Mouse (Mus musculus) heart, embryonic 13.5 days (tissue): Measurements from ENCODE around the gene Timm17a. TPM values are rescaled to one million over a fixed set of nuclear protein-coding genes. Genes with fewer than 3 reads are reported as not detected.

Experiments
- ATAC-seq: fragments of 200-750 bp; cut with Nextera tagmentation; 2 replicates; pipeline ENCODE4 v1.8.0; 2017; ENCODE audit warnings: moderate TSS enrichment; ENCODE audit not compliant: insufficient number of reproducible peaks, low FRiP score, low TSS enrichment; ENCODE audit errors: extremely low read depth
- H3K27ac ChIP-seq: fragments of 300-500 bp; sonication (generic); replicated peaks from 2 replicates; pipeline ENCODE4 v1.5.1; 2015; ENCODE audit warnings: moderate library complexity, mild to moderate bottlenecking, inconsistent platforms
- H3K27me3 ChIP-seq: fragments of 300-500 bp; sonication (generic); replicated peaks from 2 replicates; pipeline ENCODE4 v1.6.1; 2015; ENCODE audit warnings: mild to moderate bottlenecking, inconsistent platforms
- H3K36me3 ChIP-seq: fragments of 300-500 bp; sonication (generic); 2 replicates; pipeline ENCODE4 v1.6.1; 2015; ENCODE audit warnings: mild to moderate bottlenecking, inconsistent platforms
- H3K4me1 ChIP-seq: fragments of 300-500 bp; sonication (generic); 2 replicates; pipeline ENCODE4 v1.6.1; 2015; ENCODE audit warnings: inconsistent platforms
- H3K4me2 ChIP-seq: fragments of 300-500 bp; sonication (generic); 2 replicates; pipeline ENCODE4 v1.6.1; 2015; ENCODE audit warnings: inconsistent platforms, mild to moderate bottlenecking, moderate library complexity
- H3K4me3 ChIP-seq: fragments of 300-500 bp; sonication (generic); 2 replicates; pipeline ENCODE4 v1.5.1; 2015; ENCODE audit warnings: moderate library complexity, mild to moderate bottlenecking, inconsistent platforms
- H3K9ac ChIP-seq: fragments of 300-500 bp; sonication (generic); 2 replicates; pipeline ENCODE4 v1.6.1; 2015; ENCODE audit warnings: inconsistent platforms, mild to moderate bottlenecking, moderate library complexity
- H3K9me3 ChIP-seq: fragments of 300-500 bp; sonication (generic); 2 replicates; pipeline ENCODE4 v1.6.1; 2016; ENCODE audit warnings: inconsistent platforms
- WGBS: fragments of 180-500 bp; shearing (Covaris S2); methylation state at CpG from one replicate; pipeline ENCODE4 v1.1.7; 2015; ENCODE audit warnings: mixed read lengths; 5-methylcytosine and 5-hydroxymethylcytosine counted together
- polyA plus RNA-seq: library from polyadenylated mRNA; unstranded; fragments of >200 nt; fragmentation: Nextera tagmentation; extraction: Ambion mirVana; gene quantifications from 2 replicates; pipeline ENCODE4 v1.2.1, GENCODE M21; 2015

Timm17a gene
- 313 and 356 TPM in 2 replicates for polyA plus RNA-seq

- WGBS = under 1% methylated on average over 51 of the region's 51 CpGs
- peak within 1 kb of the TSS; percentile 77 for H3K4me3 ChIP-seq
- peak within 1 kb of the TSS; percentile 84 for H3K4me2 ChIP-seq
- peaks cover 17% of the 10 kb centered on the region for H3K36me3 ChIP-seq
- peaks cover 26% of the 10 kb centered on the region for H3K4me1 ChIP-seq
- H3K9ac ChIP-seq = peak within 1 kb of the TSS; percentile 97
- peak; percentile 90 for ATAC-seq
- no peaks in the 10 kb centered on the region for H3K9me3 ChIP-seq
- peak within 1 kb of the TSS; percentile 88 for H3K27ac ChIP-seq
- 0 out of 2 replicates have a peak, but pooled peaks cover 4% of the 10 kb centered on the region for H3K27me3 ChIP-seq
Measured at GRCm38 (mm10) chr1:135313284-135314031, at the start of gene Timm17a. Timm17a (minus strand) TSS chr1:135313778.

- H3K4me3 ChIP-seq = no peak overlapping the region
- no peaks in the 10 kb centered on the region for H3K36me3 ChIP-seq
- H3K9me3 ChIP-seq = no peaks in the 10 kb centered on the region
- no peak for ATAC-seq
- peaks cover 9% of the 10 kb centered on the region; the same call in 1 of the 2 replicates for H3K27me3 ChIP-seq
- H3K27ac ChIP-seq = no peak overlapping the region
- no peak overlapping the region for H3K9ac ChIP-seq
- H3K4me2 ChIP-seq = no peak overlapping the region
- peaks cover 18% of the 10 kb centered on the region for H3K4me1 ChIP-seq
Measured at GRCm38 (mm10) chr1:135362115-135362514, 48.5 kb upstream of the Timm17a start.

DNA sequence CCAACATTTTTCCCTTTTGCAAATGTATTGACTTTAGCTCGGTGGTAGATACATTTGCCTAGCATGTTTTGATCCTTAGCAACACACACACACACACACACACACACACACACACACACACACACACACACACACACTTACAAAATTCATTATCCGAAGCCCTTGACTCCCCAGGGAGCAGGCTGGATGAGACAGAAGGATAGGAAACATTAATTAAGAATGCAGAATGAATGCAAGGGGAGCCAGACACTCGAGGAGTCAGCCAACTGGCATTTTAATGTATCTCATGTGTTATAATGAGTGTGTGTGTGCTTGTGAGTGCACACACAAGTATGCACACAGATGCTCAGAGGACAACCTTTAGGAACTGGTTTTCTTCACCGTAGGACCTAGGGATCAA, 47.9 kb upstream of the Timm17a start:
- H3K4me3 ChIP-seq = no peak overlapping the region
- peaks cover 7% of the 10 kb centered on the region; the same call in 1 of the 2 replicates for H3K27me3 ChIP-seq
- H3K4me2 ChIP-seq = no peak overlapping the region
- no peaks in the 10 kb centered on the region for H3K9me3 ChIP-seq
- ATAC-seq = no peak
- WGBS = 84% methylated on average over 4 of the region's 4 CpGs
- H3K27ac ChIP-seq = no peak overlapping the region
- no peaks in the 10 kb centered on the region for H3K36me3 ChIP-seq
- H3K4me1 ChIP-seq = peaks cover 13% of the 10 kb centered on the region
- no peak overlapping the region for H3K9ac ChIP-seq

DNA sequence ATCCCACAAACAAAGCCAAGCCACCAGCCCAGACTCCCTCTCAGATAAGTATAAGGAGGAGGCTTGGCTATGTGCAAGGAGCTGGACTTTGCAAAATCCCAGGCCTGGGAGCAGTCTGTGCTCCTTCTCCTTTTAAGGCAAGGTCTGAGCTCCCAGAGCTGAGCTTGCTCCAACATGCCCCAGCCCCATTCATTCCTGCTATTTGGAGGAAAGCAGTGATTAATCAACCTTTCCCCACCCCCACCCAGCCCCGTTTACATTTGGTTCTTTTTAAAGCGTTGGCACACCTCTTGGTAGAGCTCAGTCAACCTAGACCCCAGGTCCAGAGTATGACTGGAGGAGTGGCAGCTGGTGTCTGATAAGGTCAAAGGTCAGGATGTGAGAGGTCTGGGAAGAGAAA, 45.5 kb upstream of the Timm17a start:
- Histone ChIP-seq H3K4me1 (peaks cover 13% of the 10 kb centered on the region), H3K9me3 (no peaks in the 10 kb centered on the region), H3K4me3 (no peak overlapping the region), H3K9ac (no peak overlapping the region), H3K4me2 (no peak overlapping the region), H3K27me3 (no peaks in the 10 kb centered on the region), H3K27ac (peak overlapping the region; percentile 57; the same call in 1 of the 2 replicates), H3K36me3 (no peaks in the 10 kb centered on the region)
- ATAC-seq = no peak
- 21% methylated on average over 2 of the region's 2 CpGs for WGBS

DNA sequence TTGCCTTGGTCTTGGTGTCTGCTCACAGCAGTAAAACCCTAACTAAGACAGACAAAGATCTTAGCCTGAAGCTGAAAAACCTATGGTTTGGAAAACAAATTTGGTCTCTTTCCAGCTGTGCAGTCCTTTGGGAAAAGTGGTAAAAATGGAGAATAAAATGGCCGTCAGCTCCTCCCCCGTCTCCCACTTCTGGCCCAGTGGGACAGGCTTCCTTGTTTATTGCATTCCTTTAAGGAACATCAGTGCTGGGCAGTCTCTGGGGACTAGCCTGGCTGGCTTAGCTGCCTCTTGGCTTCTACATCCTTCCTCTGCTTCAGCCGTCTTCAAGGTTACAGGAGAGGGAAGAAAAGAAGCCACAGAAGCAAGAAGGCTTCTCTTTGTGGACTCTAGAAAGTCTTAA, 38.4 kb upstream of the Timm17a start:
- no peak for ATAC-seq
- WGBS = 72% methylated on average over 3 of the region's 3 CpGs

DNA sequence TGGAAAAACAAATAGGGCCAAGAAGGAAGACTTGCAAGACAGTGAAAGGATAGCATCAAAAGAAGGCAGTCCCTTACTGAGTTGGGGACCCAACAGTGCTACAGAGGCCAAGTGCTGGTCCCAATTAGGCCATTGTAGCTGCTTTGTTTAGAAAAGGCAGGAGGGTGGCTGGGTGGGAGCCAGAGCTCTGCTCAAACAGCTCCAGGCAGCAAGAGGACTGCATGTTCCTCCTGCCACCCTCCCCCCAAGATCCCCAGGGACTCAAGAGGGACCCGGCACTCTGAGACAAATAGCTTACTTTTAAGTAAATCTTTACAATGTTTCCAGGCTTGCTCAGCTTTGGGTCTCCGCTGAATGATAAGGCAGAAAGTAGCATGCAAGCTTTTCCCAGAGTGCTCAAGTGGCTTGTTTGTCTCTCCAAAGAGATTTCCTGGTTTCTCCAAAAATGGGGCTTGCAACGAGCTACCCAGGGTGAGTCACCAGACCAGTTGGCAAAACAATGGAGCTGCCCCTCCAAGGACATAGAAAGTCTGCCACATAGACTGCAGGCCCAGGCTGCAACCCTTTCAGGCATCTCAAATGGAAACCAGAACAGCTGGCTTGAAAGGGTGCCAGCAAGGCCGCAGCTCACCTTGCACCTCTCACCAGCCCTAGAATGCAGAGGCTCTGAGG, 34.1 kb upstream of the Timm17a start:
- no peak overlapping the region for H3K4me3 ChIP-seq
- no peaks in the 10 kb centered on the region for H3K36me3 ChIP-seq
- H3K9me3 ChIP-seq = no peaks in the 10 kb centered on the region
- 28% methylated on average over 4 of the region's 4 CpGs for WGBS
- H3K27me3 ChIP-seq = no peaks in the 10 kb centered on the region
- no peak overlapping the region for H3K4me2 ChIP-seq
- ATAC-seq = no peak
- H3K4me1 ChIP-seq = peaks cover 17% of the 10 kb centered on the region
- no peak overlapping the region for H3K9ac ChIP-seq
- peak overlapping the region; percentile 26 for H3K27ac ChIP-seq

More for the DNA sequence above, 38.4 kb upstream of the Timm17a start:
- no peak overlapping the region for H3K9ac ChIP-seq
- H3K4me1 ChIP-seq = peaks cover 14% of the 10 kb centered on the region
- no peak overlapping the region for H3K4me3 ChIP-seq
- no peak overlapping the region for H3K27ac ChIP-seq
- H3K4me2 ChIP-seq = no peak overlapping the region
- no peaks in the 10 kb centered on the region for H3K9me3 ChIP-seq
- no peaks in the 10 kb centered on the region for H3K36me3 ChIP-seq
- no peaks in the 10 kb centered on the region for H3K27me3 ChIP-seq

DNA sequence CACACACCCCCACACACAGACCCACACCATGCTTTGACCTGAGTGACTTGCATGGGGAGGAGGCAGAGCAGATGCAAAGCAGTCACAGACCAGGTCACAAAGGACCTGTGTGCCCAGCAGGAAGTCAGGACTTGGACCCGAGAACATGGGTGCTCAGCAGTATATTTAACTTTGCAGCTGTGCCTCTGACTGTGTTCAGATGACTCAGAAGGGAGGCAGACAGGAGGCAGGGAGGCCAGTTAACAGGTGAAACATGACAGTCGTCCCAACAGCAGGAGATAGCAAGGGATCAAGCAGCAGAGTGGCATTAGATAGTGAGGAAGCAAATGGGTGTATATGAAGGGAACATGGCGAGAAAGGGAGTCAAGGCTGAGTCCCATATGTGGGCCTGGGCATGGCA, 33.3 kb upstream of the Timm17a start:
- H3K9me3 ChIP-seq = no peaks in the 10 kb centered on the region
- no peaks in the 10 kb centered on the region for H3K36me3 ChIP-seq
- 45% methylated on average over 3 of the region's 3 CpGs for WGBS
- H3K27ac ChIP-seq = peak overlapping the region; percentile 26
- no peaks in the 10 kb centered on the region for H3K27me3 ChIP-seq
- H3K9ac ChIP-seq = no peak overlapping the region
- H3K4me3 ChIP-seq = no peak overlapping the region
- H3K4me1 ChIP-seq = peaks cover 17% of the 10 kb centered on the region
- no peak for ATAC-seq
- H3K4me2 ChIP-seq = no peak overlapping the region

GRCm38 (mm10) chr1:135344026-135344425, 30.4 kb upstream of the Timm17a start:
- no peak overlapping the region for H3K9ac ChIP-seq
- no peaks in the 10 kb centered on the region for H3K9me3 ChIP-seq
- 58% methylated on average over 4 of the region's 4 CpGs for WGBS
- H3K4me1 ChIP-seq = peaks cover 17% of the 10 kb centered on the region
- ATAC-seq = no peak
- H3K4me2 ChIP-seq = no peak overlapping the region
- H3K27me3 ChIP-seq = no peaks in the 10 kb centered on the region
- H3K27ac ChIP-seq = no peak overlapping the region
- no peak overlapping the region for H3K4me3 ChIP-seq
- H3K36me3 ChIP-seq = no peaks in the 10 kb centered on the region

DNA sequence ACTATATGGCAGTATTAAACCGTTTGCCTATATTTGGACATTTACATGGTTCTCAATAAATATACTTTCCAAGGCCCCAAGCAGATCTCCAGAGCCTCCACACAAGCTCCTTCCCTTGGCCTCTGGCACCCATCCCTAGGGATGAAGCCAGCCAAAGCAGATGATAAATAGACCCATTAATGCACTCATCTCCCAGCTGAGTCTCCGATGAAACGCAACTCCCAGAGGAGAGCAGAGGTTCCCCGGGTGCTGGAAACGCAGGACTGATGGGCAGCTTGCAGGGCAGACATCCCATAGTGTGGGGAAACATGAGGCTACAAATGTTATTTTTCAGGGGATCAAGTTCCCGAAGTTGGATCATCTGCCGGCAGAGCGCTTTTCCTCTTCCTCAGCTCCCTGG, 28.4 kb upstream of the Timm17a start:
- no peak overlapping the region for H3K4me3 ChIP-seq
- H3K27me3 ChIP-seq = peaks cover 8% of the 10 kb centered on the region; the same call in 1 of the 2 replicates
- H3K9ac ChIP-seq = no peak overlapping the region
- H3K4me1 ChIP-seq = peaks cover 3% of the 10 kb centered on the region
- H3K9me3 ChIP-seq = no peaks in the 10 kb centered on the region
- no peaks in the 10 kb centered on the region for H3K36me3 ChIP-seq
- no peak for ATAC-seq
- H3K4me2 ChIP-seq = no peak overlapping the region
- H3K27ac ChIP-seq = no peak overlapping the region
- 76% methylated on average over 8 of the region's 8 CpGs for WGBS

DNA sequence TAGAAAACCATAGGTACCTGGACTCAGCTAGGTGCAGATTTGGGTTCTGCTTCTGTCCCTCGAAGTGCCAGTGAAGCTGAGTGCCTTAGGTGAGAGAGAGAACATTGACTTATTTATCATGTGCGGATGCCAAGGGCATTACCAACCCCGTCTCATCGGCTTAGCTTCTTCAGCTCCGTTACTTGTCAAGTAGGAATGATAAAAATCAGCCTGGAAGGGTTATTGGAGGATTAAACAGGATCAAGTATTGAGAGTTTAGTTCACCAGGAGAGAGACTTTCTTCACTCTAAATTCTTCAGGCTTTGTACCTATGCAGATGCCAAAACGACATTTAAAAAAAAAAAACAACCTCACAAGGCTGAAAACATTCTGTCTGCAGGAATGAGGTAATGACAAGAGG, 17.0 kb upstream of the Timm17a start:
- Histone ChIP-seq H3K4me1 (peaks cover 23% of the 10 kb centered on the region), H3K27me3 (peaks cover 7% of the 10 kb centered on the region), H3K36me3 (no peaks in the 10 kb centered on the region), H3K9ac (0 out of 2 replicates have a peak overlapping the region, but pooled peaks have one; percentile 5), H3K4me2 (no peak overlapping the region), H3K4me3 (no peak overlapping the region), H3K9me3 (no peaks in the 10 kb centered on the region), H3K27ac (no peak overlapping the region)
- no peak for ATAC-seq
- 60% methylated on average over 6 of the region's 6 CpGs for WGBS

- WGBS = 67% methylated on average over 5 of the region's 5 CpGs
- ATAC-seq = no peak
- Histone ChIP-seq H3K4me1 (peaks cover 20% of the 10 kb centered on the region), H3K36me3 (no peaks in the 10 kb centered on the region), H3K27me3 (peaks cover 9% of the 10 kb centered on the region), H3K4me2 (no peak overlapping the region), H3K9ac (no peak overlapping the region), H3K4me3 (no peak overlapping the region), H3K9me3 (no peaks in the 10 kb centered on the region), H3K27ac (no peak overlapping the region)
Measured at GRCm38 (mm10) chr1:135328368-135328767, 14.8 kb upstream of the Timm17a start.
